Mouse (Mus musculus) kidney, adult 8-10 months (tissue): ENCODE data around the gene Ccr6.

Experiments
- DNase-seq, 2 experiments: peaks; one replicate each; pipeline ENCODE4 v3.0.0; 2022

The Ccr6 gene

GRCm38 (mm10) chr17:8234537-8234936 lies 1.3 kb upstream of the Ccr6 start:
- DNase-seq: no peak

- no peak for DNase-seq
Measured at GRCm38 (mm10) chr17:8238012-8238710, 2.3 kb downstream of the Ccr6 start.

GRCm38 (mm10) chr17:8239561-8239960 lies 3.7 kb downstream of the Ccr6 start:
- DNase-seq: no peak

- no peak for DNase-seq
Measured at GRCm38 (mm10) chr17:8240517-8240916, 4.7 kb downstream of the Ccr6 start.

GRCm38 (mm10) chr17:8241645-8242044 lies 5.8 kb downstream of the Ccr6 start:
- DNase-seq: no peak

- peak in 1 of 2 experiments; percentile 18 for DNase-seq
Measured at GRCm38 (mm10) chr17:8242186-8242585, 6.3 kb downstream of the Ccr6 start.

GRCm38 (mm10) chr17:8244124-8244523 lies 8.3 kb downstream of the Ccr6 start:
- no peak for DNase-seq

GRCm38 (mm10) chr17:8246102-8246754 lies 10.4 kb downstream of the Ccr6 start:
- DNase-seq: no peak

- DNase-seq: no peak
Measured at GRCm38 (mm10) chr17:8251704-8252103, 15.9 kb downstream of the Ccr6 start.

GRCm38 (mm10) chr17:8254268-8254667 lies 18.4 kb downstream of the Ccr6 start:
- no peak for DNase-seq

GRCm38 (mm10) chr17:8254914-8255313 lies 19.1 kb downstream of the Ccr6 start:
- DNase-seq: no peak

- no peak for DNase-seq
Measured at GRCm38 (mm10) chr17:8255583-8255982, 19.7 kb downstream of the Ccr6 start.

- DNase-seq: peak in 1 of 2 experiments; percentile 29
Measured at GRCm38 (mm10) chr17:8256982-8257381, 21.1 kb downstream of the Ccr6 start.

GRCm38 (mm10) chr17:8264638-8265037 lies 28.8 kb downstream of the Ccr6 start:
- peak; percentile 64 to 70 for DNase-seq

GRCm38 (mm10) chr17:8272054-8272749 lies 36.4 kb downstream of the Ccr6 start:
- DNase-seq: no peak

- no peak for DNase-seq
Measured at GRCm38 (mm10) chr17:8272951-8273350, 37.1 kb downstream of the Ccr6 start.

- DNase-seq: peak; percentile 75 to 79
Measured at GRCm38 (mm10) chr17:8276071-8276470, 40.2 kb downstream of the Ccr6 start.

GRCm38 (mm10) chr17:8276680-8277079 lies 40.8 kb downstream of the Ccr6 start:
- no peak for DNase-seq

GRCm38 (mm10) chr17:8277266-8277665 lies 41.4 kb downstream of the Ccr6 start:
- DNase-seq: no peak

GRCm38 (mm10) chr17:8278356-8278755 lies 42.5 kb downstream of the Ccr6 start:
- peak in 1 of 2 experiments; percentile 48 for DNase-seq

- DNase-seq: peak; percentile 93 to 96
Measured at GRCm38 (mm10) chr17:8282821-8283525, 47.1 kb downstream of the Ccr6 start, which contains the start of gene Mpc1. Gene Mpc1, plus strand, starts transcription at chr17:8282904.

GRCm38 (mm10) chr17:8283526-8284253 lies 47.8 kb downstream of the Ccr6 start:
- DNase-seq: peak; percentile 95 to 97
